Mouse (Mus musculus): ENCODE data around the gene Ube2l3.
A peak's percentile ranks its signal among the peaks of the same experiment; 100 is the strongest.

Ube2l3 gene

DNA sequence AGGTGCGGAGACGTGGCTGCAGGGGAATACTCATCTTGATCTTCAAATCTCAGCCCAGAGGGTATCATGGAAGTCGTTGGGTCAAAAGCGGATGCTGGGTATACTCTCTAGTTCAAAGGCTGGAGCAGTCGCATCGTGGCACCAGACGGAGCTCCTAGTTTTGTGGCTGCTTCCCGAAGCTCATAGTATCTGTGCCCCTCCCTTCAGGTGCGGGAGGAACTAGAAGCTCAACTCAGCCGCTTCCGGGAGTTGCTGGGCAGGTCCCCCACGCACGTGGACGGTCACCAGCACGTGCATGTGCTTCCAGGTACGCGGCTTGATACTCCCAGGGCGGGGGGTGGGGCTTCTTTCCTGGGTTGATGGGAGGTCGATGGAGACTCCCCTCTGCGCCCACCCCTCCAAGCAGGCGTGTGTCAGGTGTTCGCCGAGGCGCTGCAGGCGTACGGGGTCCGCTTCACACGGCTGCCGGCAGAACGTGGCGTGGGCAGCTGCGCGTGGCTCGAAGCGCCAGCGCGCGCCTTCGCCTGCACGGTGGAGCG lies 55.0 kb downstream of the Ube2l3 start:
- DNase-seq (ENCODE audit: low read depth, low spot score) = peak; percentile 58

DNA sequence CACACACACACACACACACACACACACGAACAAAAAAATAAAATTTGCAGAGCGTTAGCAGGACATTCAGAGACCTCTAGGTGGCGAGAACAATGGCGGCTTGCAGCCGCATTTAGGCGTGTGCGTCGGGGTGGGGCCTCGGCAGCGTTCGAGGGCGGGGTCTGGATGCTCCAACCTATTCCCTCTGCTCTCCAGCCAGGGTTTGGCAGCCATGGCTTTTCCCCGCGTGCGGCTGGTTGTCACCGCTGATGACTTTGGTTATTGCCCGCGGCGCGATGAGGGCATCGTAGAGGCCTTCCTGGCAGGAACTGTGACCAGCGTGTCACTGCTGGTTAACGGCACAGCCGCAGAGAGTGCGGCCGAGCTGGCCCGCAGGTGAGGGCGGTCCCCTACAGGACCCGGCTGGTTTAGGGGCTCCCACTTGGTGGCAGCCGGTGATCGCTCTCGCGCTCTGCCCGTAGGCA lies 55.6 kb downstream of the Ube2l3 start, which contains the start of gene Ccdc116:
Ccdc116 (minus strand) TSS at position 458 of the 464 bp plus-strand sequence.
- peak; percentile 97 for DNase-seq (ENCODE audit: low read depth, low spot score)

DNA sequence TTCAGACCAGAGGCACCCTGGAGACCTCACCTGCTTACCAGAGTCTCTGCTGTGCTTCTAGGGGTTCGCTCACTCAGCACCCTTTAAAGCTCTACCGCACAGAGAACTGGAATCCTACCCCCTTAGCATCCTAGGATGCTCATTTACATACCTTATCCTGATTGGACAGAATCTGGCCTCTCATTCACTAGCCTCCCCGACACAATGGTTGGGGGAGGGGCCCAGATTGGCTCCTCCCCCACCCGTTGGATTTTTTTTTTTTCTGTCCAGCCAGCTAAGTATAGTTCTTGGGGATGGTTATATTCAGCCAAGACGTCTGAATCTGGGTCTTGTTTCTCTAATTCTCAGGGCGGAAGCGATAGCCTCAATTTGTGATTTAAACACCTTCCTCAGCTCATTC lies 58.1 kb downstream of the Ube2l3 start, which contains the start of gene Ydjc:
Ydjc (plus strand) TSS at position 283 of the 400 bp plus-strand sequence.
- DNase-seq (ENCODE audit: low read depth, low spot score) = peak; percentile 86

DNA sequence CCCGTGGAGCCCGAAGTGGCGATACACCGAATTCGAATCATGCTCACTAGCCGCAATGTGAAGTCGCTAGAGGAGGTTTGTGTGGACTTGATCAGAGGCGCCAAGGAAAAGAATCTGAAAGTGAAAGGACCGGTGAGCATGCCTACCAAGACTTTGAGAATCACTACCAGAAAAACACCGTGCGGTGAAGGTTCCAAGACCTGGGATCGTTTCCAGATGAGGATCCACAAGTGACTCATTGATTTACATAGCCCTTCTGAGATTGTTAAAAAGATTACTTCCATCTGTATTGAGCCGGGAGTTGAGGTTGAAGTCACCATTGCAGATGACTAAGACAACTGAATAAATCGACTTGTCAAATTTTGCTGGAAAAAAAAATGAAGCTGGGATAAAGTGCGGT lies 65.1 kb downstream of the Ube2l3 start:
- no peak for DNase-seq (ENCODE audit: low read depth, low spot score)

DNA sequence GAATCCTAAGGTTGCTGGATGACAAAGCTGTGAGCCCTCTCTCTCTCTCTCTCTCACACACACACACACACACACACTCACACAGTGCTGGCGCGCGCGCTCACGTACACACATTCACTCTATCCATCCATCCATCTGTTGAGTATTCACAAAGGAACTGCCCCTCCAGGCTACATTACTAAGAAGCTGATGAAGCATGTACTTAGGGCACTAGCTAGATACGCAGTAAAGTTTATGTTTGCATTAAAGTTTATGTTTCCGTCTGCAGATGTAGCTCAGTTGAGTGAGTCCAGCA lies 69.6 kb downstream of the Ube2l3 start:
- no peak for DNase-seq (ENCODE audit: low read depth, low spot score)

DNA sequence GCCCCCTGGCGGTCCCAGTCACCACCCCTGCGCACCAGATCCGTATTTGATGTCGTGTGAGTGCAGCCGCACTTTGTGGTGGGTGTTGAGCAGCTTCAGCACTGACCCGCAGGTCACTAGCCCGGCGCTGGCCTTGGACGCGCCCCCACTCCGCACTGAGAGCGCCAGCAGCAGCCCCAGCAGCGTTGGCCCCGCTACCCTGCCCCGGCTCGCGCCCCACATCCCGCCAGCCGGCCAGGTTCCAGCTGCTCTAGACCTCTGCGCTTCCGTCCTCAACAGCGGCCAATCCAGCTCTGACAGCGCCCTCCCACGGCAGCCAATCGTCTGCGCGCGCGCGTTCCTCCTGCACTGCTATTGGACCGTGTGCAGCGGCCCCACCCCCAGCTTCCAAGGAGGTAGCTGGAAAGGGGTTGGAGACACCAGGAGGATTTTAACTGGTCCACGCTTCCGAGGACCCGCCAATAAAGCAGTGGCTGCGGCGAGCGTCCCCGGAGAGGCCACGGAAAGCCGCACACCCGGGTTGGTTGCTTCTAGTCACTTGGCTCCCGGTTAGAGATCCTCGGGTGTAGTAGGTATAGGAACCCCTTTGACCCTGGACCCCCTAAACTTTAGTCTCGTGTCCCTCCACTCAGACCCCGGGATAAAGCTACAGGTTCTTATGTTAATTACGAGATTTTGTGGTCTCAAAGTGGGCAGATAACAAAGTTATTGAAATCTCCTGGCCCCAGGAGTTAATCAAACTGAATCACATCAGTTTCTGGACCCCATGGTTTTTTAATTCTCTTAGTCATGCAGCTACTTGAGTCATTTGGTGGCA lies 70.2 kb downstream of the Ube2l3 start, which contains the start of gene Sdf2l1:
Sdf2l1 (minus strand) TSS at position 295 of the 817 bp plus-strand sequence.
- DNase-seq (ENCODE audit: low read depth, low spot score) = peak; percentile 99

DNA sequence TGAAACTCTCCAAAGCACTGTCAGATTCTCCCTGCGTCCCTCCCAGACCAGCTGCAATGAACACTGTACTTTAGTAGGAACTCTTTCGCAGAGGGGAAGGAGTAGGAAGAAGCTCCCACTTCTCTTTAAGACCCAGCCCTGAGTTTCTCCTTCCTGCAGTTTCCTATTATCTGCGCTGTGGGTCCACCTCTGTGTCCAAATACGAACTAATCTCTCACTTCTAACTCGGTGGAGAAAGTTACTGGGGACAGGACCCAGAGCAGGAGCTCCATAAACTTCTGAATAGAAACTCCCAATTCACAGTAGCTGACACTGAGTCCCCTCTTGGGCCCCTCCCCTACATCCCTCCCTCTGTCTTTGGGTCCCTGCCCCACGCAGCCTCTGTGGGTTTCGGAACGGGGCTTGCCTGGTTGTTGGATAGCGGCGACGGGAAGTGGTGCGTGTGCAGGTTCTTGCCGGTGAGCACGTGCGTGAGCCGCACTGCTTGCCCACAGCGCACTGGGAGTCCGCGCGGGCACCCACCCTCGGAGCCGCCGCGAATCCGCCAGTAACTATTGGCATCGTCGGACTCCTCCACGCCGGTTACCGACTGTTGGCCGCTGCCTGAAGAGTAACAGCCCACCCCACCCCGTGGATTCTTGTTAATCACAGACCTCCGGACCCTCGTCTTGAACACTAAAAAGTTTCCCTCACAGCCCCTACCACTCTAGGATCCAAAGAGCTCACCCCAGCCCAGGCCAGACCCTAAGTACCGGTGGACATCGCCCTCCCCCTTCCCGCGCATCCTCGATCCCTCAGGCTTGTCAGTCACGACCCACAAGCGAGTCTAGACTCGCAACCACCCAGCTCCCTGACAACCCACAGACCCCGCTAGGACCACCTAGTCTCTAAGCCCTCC lies 71.0 kb downstream of the Ube2l3 start:
- DNase-seq (ENCODE audit: low read depth, low spot score) = peak; percentile 48

DNA sequence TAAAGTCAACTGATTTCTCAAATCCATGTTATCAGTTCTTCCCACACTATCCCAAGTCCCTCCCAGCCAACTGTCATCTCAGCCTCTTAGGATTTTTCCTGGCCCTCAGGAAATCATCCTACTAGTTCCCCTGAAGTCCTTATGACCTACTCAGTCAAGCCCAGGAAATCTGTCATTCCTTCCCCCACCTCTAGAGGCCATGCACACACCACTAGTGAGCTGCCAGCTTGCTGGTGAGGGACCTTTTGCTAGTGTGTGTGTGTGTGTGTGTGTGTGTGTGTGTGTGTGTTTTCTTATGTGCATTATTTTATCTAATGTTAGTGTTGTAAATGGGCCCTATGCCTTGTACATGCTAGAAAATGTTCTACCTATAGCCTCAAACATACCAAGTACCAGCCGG lies 75.2 kb downstream of the Ube2l3 start:
- DNase-seq (ENCODE audit: low read depth, low spot score) = peak; percentile 80

DNA sequence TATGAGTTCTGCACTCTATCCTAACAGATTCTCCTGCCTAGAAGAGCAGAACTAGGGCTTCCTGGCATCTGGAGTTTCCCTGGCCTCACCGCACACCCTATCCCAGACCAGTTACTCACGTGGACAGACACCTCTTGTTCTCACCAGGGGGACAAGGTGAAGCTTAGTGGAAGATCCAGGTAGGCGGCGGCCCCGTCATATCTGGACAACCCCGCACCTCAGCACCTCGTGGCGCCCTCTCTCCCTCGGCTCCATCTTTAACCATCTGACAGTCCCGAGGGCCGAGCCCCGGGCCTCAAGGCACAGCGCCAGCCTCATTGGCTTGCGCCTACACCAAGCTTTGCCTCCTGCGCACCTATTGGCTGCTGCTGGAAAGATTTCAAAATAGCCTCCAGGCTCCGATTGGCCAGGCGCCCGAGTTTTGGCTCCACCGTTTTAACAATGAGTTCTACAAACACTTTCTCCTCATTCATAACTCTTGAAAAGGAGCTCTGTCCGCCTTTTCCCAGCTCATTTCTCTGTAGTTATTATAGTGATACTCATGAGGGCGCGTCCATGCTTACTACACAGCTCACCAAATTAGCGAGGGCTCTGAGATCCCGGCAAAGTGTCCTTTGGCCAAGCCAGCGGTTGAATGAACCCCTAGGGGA lies 77.5 kb downstream of the Ube2l3 start, which contains the start of gene 2610318N02Rik:
2610318N02Rik (minus strand) TSS at position 297 of the 650 bp plus-strand sequence.
- DNase-seq (ENCODE audit: low read depth, low spot score) = peak; percentile 92

DNA sequence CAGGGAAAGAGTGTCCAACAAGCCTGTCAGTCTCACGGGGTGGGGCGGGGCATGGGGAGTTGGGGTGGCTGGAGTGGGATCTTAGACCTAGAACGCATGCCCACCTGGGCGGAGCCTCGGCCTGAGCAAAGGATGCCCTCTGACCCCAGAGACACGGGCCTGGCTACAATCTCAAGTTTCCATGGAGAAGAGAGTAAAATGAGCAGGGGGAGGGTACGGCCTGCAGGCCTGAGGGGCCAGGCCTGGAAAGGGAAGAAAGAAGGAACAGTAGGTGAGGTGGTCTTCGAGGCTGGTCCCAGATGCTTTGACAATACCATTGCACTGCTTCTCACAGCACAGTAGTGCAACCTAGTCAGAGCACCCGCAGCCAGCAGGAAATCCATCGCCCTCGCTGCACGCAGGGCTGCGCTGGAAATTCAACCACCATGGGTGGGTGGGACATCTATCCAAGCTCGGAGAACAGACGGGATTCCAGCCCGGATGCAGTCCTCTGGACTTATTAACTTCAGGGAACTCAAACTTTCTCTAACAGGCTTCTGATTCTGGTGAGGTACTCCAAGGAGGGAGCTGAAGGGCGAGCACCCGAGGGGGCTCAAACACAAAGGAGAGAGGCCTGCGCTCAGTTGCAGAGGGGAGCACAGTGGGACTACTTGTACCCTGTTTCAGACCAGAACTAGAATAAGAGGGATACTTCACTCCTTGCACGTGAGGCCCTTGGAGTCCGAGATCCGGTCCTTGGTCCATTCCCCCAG lies 78.2 kb downstream of the Ube2l3 start:
- DNase-seq (ENCODE audit: low read depth, low spot score) = peak; percentile 58

DNA sequence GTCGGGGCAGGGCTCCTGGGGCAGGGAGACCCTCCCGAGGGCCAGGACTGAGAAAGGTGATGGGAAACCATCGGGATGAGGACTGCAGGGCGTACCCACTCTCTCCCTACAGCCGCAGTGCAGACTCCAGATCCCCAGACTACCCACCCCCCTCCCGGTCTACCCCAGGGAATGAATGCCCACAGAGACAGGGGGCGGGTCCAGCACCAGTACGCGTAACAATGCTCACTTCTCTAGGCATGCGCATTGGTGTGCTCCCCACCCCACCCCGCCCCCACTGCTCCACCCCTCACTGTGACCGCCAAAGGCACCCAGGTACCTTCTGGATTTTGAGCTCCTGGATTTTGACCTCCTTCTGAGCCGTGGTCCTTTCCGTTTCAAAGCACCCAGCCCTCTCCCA lies 80.9 kb downstream of the Ube2l3 start:
- DNase-seq (ENCODE audit: low read depth, low spot score) = peak; percentile 82

DNA sequence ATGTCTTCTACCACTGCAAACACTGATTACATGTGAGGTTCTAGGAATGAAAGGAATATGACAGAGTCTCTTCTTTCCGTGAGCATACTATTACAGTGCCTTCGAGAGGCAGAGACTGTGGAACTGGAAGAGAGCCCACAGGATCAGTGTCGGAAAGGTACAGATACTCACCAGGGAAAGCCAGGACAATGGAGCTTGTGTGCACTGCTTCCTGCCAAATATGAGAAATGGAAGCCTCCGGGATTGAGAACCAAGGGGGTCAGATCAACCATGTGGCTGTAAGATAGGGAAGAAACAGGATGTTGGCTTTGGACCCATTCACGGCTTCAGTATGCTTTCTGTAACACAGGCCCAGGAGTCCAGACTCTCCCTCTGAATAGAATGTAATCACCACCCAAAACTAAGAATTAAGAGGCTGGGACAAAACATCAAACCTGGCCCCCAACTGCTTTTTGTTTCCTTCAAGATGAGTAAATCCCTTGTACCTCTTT lies 85.1 kb downstream of the Ube2l3 start:
- no peak for DNase-seq (ENCODE audit: low read depth, low spot score)

DNA sequence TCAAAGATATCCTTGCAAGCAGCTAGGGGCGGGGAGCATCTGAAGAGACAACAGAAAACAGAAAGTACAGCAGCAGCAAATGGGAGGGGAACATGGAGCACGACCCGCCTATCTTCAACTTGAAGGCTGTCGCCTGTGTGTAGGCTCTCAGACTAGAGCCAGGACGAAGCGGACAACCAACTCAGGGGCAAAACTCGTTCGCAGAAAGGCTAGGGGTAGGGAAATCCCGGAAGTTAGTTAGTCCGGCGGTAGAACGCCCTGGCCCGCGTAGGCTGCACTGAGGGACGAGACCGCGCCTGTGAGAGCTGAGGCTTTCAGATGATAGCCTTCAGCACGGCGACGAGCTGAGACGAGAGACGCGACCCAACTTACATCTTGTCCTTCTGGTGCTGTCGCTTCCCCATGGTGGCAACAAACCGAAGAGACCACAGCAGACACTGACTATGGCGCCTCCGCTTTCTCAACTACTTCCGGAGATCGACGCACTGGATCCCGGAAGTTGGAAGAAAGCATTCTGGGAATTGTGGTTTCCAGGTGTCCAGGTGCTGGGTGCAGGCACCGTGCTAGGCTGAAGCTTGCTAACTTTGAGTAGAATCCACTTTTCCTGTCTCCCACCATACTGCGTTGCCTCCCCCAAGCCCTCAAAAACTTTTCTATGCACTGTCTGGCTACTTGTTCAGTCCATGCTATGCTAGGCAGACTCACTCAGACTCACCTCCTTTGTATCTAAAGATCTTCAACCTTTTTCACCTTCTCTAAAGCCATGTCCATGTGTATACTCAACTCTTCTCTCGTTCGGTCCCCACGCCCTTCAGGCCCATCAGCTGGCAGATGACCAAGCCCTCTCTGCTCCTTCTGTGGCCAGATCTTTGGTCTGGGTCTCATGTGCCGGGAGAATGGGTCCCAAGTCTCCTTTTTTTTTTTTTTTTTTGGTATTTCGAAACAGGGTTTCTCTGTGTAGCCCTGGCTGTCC lies 91.4 kb downstream of the Ube2l3 start, which contains the start of gene Ppil2:
Ppil2 (minus strand) TSS at position 487 of the 973 bp plus-strand sequence.
- peak; percentile 89 for DNase-seq (ENCODE audit: low read depth, low spot score)

DNA sequence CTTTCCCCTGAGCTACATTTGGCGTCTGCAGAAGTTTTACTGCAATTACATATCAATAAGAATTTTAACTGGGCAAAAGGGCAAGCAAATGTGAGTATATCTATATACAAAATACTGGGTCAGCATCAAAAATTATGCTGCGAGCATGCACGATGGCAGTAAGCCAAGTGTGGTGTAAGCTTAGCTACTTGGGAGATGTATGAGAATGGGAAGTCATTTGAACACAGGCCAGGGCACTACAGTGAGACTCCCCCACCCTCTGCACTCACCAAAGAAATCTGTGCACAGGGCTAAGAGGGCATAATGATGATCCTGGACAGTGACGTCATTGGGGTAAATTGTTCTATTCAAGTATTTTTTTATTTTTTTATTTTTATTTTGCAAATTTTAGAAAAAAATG lies 97.8 kb downstream of the Ube2l3 start:
- no peak for DNase-seq (ENCODE audit: low read depth, low spot score)

DNA sequence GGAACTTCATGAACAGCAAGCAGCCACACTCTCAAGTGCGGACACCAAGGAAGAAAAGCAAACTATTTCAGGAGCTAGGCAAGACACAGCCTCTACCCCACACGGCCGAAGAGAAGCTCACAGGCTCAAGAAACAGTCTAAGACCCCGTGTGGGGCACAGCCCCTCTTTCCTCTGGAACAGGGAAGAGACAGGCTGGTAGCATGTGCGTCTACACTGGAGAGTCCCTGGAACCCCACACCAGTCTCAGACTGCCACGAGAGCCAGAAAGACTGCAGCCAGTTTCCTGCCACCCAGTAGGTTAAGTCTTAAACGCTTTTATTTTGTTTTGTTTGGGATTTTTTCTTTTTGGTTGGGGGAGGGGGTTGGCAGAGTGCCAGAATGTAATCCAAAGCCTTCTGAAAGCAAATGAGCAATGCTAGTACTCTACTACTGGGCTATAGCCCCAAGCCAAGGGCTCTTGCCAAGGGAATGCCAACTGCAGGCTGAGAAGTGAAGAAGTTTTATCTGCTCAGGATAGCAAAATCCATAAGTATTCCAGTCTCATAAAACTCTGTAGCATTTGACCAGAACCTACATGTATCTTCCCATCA lies 99.7 kb downstream of the Ube2l3 start:
- no peak for DNase-seq (ENCODE audit: low read depth, low spot score)
